Mouse (Mus musculus) CD8-positive naive resting alpha-beta T cell, adult 2 months (primary cell): ENCODE data around the gene Tlk2.

Source experiments
- DNase-seq, 2 experiments: peaks; one replicate each; pipeline ENCODE4 v3.0.0; 2022; ENCODE audit warnings: low read depth in 2 of 2, low spot score in 2 of 2

Gene Tlk2

GRCm38 (mm10) chr11:105259733-105260132, 81.1 kb downstream of the Tlk2 start:
- DNase-seq, result no peak

GRCm38 (mm10) chr11:105261116-105261515, 82.5 kb downstream of the Tlk2 start:
- no peak for DNase-seq

- no peak for DNase-seq
These were observed 83.2 kb downstream of the Tlk2 start for GRCm38 (mm10) chr11:105261601-105262351.

GRCm38 (mm10) chr11:105264506-105264905, 85.9 kb downstream of the Tlk2 start:
- no peak for DNase-seq

- no peak for DNase-seq
These were observed 86.4 kb downstream of the Tlk2 start for GRCm38 (mm10) chr11:105264988-105265387.

- peak in 1 of 2 experiments; percentile 10 for DNase-seq
These were observed 91.5 kb downstream of the Tlk2 start for GRCm38 (mm10) chr11:105270155-105270554.

- no peak for DNase-seq
These were observed 101.8 kb downstream of the Tlk2 start for GRCm38 (mm10) chr11:105280456-105280855.

- no peak for DNase-seq
These were observed 102.7 kb downstream of the Tlk2 start for GRCm38 (mm10) chr11:105281291-105281690.

GRCm38 (mm10) chr11:105281763-105282459, 103.3 kb downstream of the Tlk2 start:
- no peak for DNase-seq

- DNase-seq, result no peak
These were observed 103.9 kb downstream of the Tlk2 start for GRCm38 (mm10) chr11:105282460-105282859.

GRCm38 (mm10) chr11:105283016-105283415, 104.4 kb downstream of the Tlk2 start:
- DNase-seq, result no peak

- no peak for DNase-seq
These were observed 107.1 kb downstream of the Tlk2 start for GRCm38 (mm10) chr11:105285720-105286119.

GRCm38 (mm10) chr11:105289403-105289802, 110.8 kb downstream of the Tlk2 start:
- DNase-seq, result no peak

- no peak for DNase-seq
These were observed 113.1 kb downstream of the Tlk2 start for GRCm38 (mm10) chr11:105291681-105292123.

GRCm38 (mm10) chr11:105292124-105293071, 113.8 kb downstream of the Tlk2 start, which contains the start of gene Mrc2:
Mrc2 (plus strand) TSS chr11:105292643.
- DNase-seq, result no peak

GRCm38 (mm10) chr11:105293101-105293581, 114.5 kb downstream of the Tlk2 start:
- DNase-seq, result no peak

- no peak for DNase-seq
These were observed 115.4 kb downstream of the Tlk2 start for GRCm38 (mm10) chr11:105293901-105294494.

- no peak for DNase-seq
These were observed 117.5 kb downstream of the Tlk2 start for GRCm38 (mm10) chr11:105296084-105296483.

- no peak for DNase-seq
These were observed 131.6 kb downstream of the Tlk2 start for GRCm38 (mm10) chr11:105310197-105310596.

- DNase-seq, result no peak
These were observed 132.8 kb downstream of the Tlk2 start for GRCm38 (mm10) chr11:105311291-105311975.
